Mouse (Mus musculus): ENCODE results near the gene Ctrc. TPM values are rescaled to one million over a fixed set of nuclear protein-coding genes. Genes with fewer than 3 reads are reported as not detected.

The Ctrc gene
- polyA plus RNA-seq (2015; fragmentation: Nextera tagmentation; extraction: Ambion mirVana): not detected in 2 replicates

DNA sequence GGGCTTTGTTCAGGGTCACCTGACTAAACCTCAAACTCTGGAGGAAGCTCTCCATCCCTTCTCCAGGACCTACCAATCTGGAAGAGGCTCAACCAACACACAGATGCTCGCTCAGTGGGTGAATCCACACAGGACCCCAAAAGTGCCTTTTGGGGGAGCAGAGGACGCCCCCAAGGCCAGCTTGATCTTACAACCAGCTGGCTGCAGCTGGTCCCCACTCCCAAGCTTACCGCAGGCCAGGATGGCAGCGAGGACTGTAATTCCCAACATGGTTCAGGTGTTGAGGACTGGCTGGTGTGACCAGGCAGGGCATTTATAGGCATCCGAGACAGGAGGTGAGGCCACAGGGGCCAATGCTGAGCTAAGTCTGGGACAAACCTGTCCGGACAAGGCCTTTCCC, at the start of gene Ctrc:
Ctrc (minus strand) TSS at position 361 of the 400 bp plus-strand sequence.
- no peaks in the 10 kb centered on the region for H3K27me3 ChIP-seq
- no peaks in the 10 kb centered on the region for H3K9me3 ChIP-seq
- H3K9ac ChIP-seq (replicated peaks): no peak within 1 kb of the TSS
- WGBS: 87% methylated on average over 6 of the region's 6 CpGs
- H3K27ac ChIP-seq (replicated peaks): no peak within 1 kb of the TSS
- H3K4me2 ChIP-seq (replicated peaks): no peak within 1 kb of the TSS
- H3K4me1 ChIP-seq: no peaks in the 10 kb centered on the region
- no peaks in the 10 kb centered on the region for H3K36me3 ChIP-seq
- no peak within 1 kb of the TSS for H3K4me3 ChIP-seq
- ATAC-seq (replicated peaks): no peak

DNA sequence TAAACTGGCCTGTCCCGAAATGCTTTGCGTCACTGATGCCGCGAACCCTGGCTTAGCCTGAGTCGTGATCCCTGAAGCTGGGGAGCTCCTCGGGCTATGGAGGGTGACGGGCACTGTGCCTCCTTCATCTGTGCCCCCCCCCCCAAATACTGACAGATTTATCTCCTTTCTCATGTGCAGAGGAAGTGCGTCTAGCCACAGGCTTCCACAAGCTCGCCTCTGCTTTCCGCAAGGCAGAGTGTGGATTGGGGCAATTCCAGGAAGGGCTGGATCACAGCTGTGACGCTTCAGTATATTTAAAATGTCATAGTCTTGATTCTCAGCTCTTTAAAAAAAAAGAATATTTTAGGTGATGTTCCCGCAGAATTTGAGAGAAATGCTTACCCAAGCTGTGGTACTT, 49.6 kb upstream of the Ctrc start:
- H3K4me2 ChIP-seq (replicated peaks): no peak overlapping the region
- ATAC-seq (replicated peaks): no peak
- peaks cover 39% of the 10 kb centered on the region for H3K4me1 ChIP-seq
- no peaks in the 10 kb centered on the region for H3K9me3 ChIP-seq
- H3K27me3 ChIP-seq: no peaks in the 10 kb centered on the region
- 78% methylated on average over 12 of the region's 12 CpGs for WGBS
- no peaks in the 10 kb centered on the region for H3K36me3 ChIP-seq
- no peak overlapping the region for H3K4me3 ChIP-seq
- H3K27ac ChIP-seq (replicated peaks): no peak overlapping the region
- H3K9ac ChIP-seq (replicated peaks): no peak overlapping the region

GRCm38 (mm10) chr4:141893157-141893784, 47.1 kb upstream of the Ctrc start:
- Histone ChIP-seq H3K9ac (replicated peaks) (no peak overlapping the region), H3K4me1 (peaks cover 19% of the 10 kb centered on the region), H3K27ac (replicated peaks) (no peak overlapping the region), H3K4me2 (replicated peaks) (no peak overlapping the region), H3K4me3 (no peak overlapping the region), H3K9me3 (no peaks in the 10 kb centered on the region), H3K36me3 (no peaks in the 10 kb centered on the region), H3K27me3 (no peaks in the 10 kb centered on the region)
- no peak for ATAC-seq (replicated peaks)
- WGBS: 90% methylated on average over 8 of the region's 8 CpGs

DNA sequence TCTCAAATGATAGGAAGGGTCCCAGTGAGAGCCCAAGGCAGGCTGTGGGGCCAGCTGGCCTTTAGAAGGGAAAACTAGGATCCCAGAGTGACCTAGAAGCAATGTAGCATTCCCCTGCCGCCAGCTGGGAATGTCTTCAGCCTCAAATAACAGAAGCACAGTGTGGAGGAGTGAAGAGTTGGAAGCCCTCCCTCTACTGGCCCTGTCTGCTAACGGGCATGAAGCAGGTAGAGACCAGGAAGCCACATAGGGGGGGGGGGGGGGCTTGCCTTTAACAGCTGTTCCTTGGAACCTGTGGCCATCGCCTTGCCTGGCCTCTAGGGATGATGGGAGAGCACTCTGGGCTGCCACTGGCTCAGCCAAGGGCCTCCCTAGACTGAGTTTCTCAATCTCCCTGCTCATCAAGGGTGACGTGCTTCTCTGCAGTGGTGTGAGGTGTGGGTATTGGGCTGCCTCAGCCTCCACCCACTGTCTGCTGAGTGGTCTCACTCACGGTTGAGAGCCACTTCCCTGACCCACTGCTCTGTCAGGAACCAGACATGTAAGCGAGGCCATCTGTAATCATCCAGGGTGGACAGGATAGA, 40.3 kb upstream of the Ctrc start:
- Histone ChIP-seq H3K4me3 (no peak overlapping the region), H3K36me3 (no peaks in the 10 kb centered on the region), H3K27me3 (no peaks in the 10 kb centered on the region), H3K4me1 (no peaks in the 10 kb centered on the region), H3K9ac (replicated peaks) (no peak overlapping the region), H3K4me2 (replicated peaks) (no peak overlapping the region), H3K27ac (replicated peaks) (no peak overlapping the region), H3K9me3 (no peaks in the 10 kb centered on the region)
- WGBS: 59% methylated on average over 6 of the region's 6 CpGs
- no peak for ATAC-seq (replicated peaks)

- no peaks in the 10 kb centered on the region for H3K36me3 ChIP-seq
- no peak overlapping the region for H3K4me2 ChIP-seq (replicated peaks)
- H3K27ac ChIP-seq (replicated peaks): no peak overlapping the region
- 85% methylated on average over 9 of the region's 9 CpGs for WGBS
- no peaks in the 10 kb centered on the region for H3K27me3 ChIP-seq
- ATAC-seq (replicated peaks): no peak
- H3K9ac ChIP-seq (replicated peaks): no peak overlapping the region
- no peaks in the 10 kb centered on the region for H3K9me3 ChIP-seq
- no peaks in the 10 kb centered on the region for H3K4me1 ChIP-seq
- H3K4me3 ChIP-seq: no peak overlapping the region
These were observed 39.3 kb upstream of the Ctrc start for GRCm38 (mm10) chr4:141885451-141885850.

GRCm38 (mm10) chr4:141882858-141883257, 36.7 kb upstream of the Ctrc start:
- Histone ChIP-seq H3K27me3 (no peaks in the 10 kb centered on the region), H3K36me3 (no peaks in the 10 kb centered on the region), H3K9me3 (no peaks in the 10 kb centered on the region), H3K27ac (replicated peaks) (no peak overlapping the region), H3K4me2 (replicated peaks) (no peak overlapping the region), H3K4me3 (no peak overlapping the region), H3K9ac (replicated peaks) (no peak overlapping the region), H3K4me1 (no peaks in the 10 kb centered on the region)
- ATAC-seq (replicated peaks): no peak
- 92% methylated on average over 7 of the region's 7 CpGs for WGBS

DNA sequence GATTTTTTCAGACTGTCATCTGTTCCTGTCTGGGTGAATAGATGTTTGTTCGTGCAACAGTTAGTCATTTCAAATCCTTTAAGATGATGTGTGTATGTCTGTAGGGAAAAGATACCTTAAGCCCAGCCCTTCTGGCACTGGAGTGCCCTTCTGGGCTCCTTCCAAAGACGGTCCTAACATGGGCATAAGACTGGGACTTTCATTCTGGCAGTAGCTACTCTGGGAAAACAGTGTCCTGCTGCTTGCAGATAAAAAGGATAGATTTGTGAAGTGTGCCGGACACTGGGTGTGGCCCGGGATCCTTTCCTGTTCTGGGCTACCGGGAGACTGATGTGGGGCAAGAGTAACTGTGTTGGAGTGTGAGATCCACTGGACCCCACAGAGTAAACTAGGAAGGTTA, 35.8 kb upstream of the Ctrc start:
- Histone ChIP-seq H3K27ac (replicated peaks) (no peak overlapping the region), H3K9ac (replicated peaks) (no peak overlapping the region), H3K4me1 (no peaks in the 10 kb centered on the region), H3K27me3 (no peaks in the 10 kb centered on the region), H3K4me2 (replicated peaks) (no peak overlapping the region), H3K36me3 (no peaks in the 10 kb centered on the region), H3K9me3 (no peaks in the 10 kb centered on the region), H3K4me3 (no peak overlapping the region)
- ATAC-seq (replicated peaks): no peak
- 81% methylated on average over 5 of the region's 5 CpGs for WGBS

DNA sequence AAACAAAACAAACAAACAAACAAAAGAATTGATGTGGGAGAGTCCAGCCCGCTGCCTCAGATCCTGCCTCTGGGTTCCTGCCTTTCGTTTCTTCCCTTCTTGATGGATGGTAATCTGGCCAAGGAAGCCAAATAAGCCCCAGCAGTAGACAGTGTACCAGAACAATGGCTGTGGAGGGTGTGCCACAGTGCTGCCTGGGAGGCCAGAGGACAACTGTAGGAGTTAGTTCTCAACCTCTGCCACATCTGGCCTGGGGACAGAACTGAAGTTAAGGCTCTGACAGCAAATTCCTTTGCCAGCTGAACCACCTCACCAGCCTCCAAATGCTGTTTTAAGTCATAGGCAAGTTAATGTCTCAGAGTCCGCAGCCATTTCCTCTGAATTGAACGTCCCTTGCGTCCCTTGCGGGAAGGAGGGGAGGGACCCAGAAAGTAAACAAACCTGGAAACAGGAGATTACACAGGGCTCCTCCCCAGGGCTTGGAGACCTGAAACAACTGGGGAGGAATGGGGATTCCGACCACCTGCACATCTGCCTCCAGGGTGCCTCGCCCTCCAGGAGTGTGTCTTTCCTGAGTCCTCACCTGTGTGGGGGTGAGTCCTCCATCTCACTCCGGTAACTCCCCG, 35.2 kb upstream of the Ctrc start:
- Histone ChIP-seq H3K27ac (replicated peaks) (no peak overlapping the region), H3K9ac (replicated peaks) (no peak overlapping the region), H3K27me3 (no peaks in the 10 kb centered on the region), H3K4me1 (no peaks in the 10 kb centered on the region), H3K36me3 (no peaks in the 10 kb centered on the region), H3K4me2 (replicated peaks) (no peak overlapping the region), H3K9me3 (no peaks in the 10 kb centered on the region), H3K4me3 (no peak overlapping the region)
- ATAC-seq (replicated peaks): no peak
- 70% methylated on average over 10 of the region's 10 CpGs for WGBS

DNA sequence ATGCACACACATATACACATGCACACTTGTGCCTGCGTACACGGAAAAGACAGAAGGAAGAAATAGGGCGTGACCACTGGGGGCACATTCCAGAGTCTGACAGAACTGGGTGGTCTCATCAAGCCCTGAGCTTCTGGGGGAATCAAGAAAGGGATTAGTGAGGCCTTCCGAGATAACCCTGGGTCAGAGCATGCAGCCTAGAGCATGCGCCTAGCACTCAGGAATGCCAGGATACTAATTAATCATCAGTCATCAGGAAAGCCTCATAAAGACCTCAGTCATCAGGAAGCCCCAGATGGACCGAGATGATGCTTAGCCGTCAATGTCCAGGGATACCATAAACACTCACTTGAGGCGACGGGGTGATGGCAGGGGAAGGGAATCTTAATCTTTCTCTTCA, 33.7 kb upstream of the Ctrc start:
- ATAC-seq (replicated peaks): no peak

DNA sequence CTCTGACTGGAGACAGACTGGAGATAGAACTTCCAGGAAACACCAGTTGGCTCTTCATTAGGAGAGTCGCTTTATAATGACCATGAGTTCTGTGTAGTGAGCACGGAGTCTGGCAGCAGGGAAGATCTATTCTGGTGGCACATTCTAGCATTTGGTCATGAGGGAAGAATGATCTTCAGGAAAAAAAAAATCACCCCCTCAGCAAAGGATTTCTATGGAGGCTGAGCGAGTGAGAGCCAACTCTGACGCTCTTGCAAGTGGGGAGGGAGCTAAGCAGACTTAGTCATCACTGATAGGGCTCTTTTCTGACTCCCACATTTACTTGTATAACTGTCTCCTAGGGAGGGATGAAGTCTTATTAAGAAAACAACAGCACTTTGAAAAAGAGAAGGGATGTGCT, 32.9 kb upstream of the Ctrc start:
- Histone ChIP-seq H3K9ac (replicated peaks) (no peak overlapping the region), H3K36me3 (no peaks in the 10 kb centered on the region), H3K9me3 (no peaks in the 10 kb centered on the region), H3K4me2 (replicated peaks) (no peak overlapping the region), H3K27ac (replicated peaks) (no peak overlapping the region), H3K4me3 (no peak overlapping the region), H3K4me1 (peaks cover 14% of the 10 kb centered on the region), H3K27me3 (no peaks in the 10 kb centered on the region)
- no peak for ATAC-seq (replicated peaks)
- WGBS: 77% methylated on average over 4 of the region's 4 CpGs

More for the DNA sequence above, 33.7 kb upstream of the Ctrc start:
- H3K4me1 ChIP-seq: peaks cover 10% of the 10 kb centered on the region
- no peak overlapping the region for H3K4me2 ChIP-seq (replicated peaks)
- no peaks in the 10 kb centered on the region for H3K27me3 ChIP-seq
- H3K36me3 ChIP-seq: no peaks in the 10 kb centered on the region
- H3K9ac ChIP-seq (replicated peaks): no peak overlapping the region
- H3K9me3 ChIP-seq: no peaks in the 10 kb centered on the region
- WGBS: 71% methylated on average over 9 of the region's 9 CpGs
- H3K4me3 ChIP-seq: no peak overlapping the region
- no peak overlapping the region for H3K27ac ChIP-seq (replicated peaks)

- Histone ChIP-seq H3K27me3 (no peaks in the 10 kb centered on the region), H3K4me3 (no peak overlapping the region), H3K9me3 (no peaks in the 10 kb centered on the region), H3K27ac (replicated peaks) (no peak overlapping the region), H3K4me1 (peaks cover 19% of the 10 kb centered on the region), H3K36me3 (no peaks in the 10 kb centered on the region), H3K9ac (replicated peaks) (no peak overlapping the region), H3K4me2 (replicated peaks) (no peak overlapping the region)
- 72% methylated on average over 7 of the region's 7 CpGs for WGBS
- no peak for ATAC-seq (replicated peaks)
These were observed 32.5 kb upstream of the Ctrc start for GRCm38 (mm10) chr4:141878621-141879020.

- Histone ChIP-seq H3K27ac (replicated peaks) (0 out of 2 replicates have a peak overlapping the region, but pooled peaks have one; percentile 47), H3K9me3 (no peaks in the 10 kb centered on the region), H3K27me3 (no peaks in the 10 kb centered on the region), H3K4me2 (replicated peaks) (peak overlapping the region; percentile 81), H3K4me3 (peak overlapping the region; percentile 78), H3K4me1 (peaks cover 49% of the 10 kb centered on the region), H3K9ac (replicated peaks) (peak overlapping the region; percentile 72), H3K36me3 (no peaks in the 10 kb centered on the region)
- ATAC-seq (replicated peaks): peak; percentile 8; the same call in 1 of the 2 replicates
- WGBS: 9% methylated on average over 8 of the region's 8 CpGs
These were observed 29.4 kb upstream of the Ctrc start for GRCm38 (mm10) chr4:141875481-141876108.

Measured in forebrain, embryonic 15.5 days (tissue).